Mouse (Mus musculus): ENCODE data around the gene Gja1.

Gja1 gene

GRCm38 (mm10) chr10:56415894-56416570 is 38.9 kb downstream of the Gja1 start:
- no peak for DNase-seq (ENCODE audit: inconsistent age in 2 of 2, low spot score in 1 of 2)

- DNase-seq (ENCODE audit: inconsistent age in 2 of 2, low spot score in 1 of 2), result no peak
Measured at GRCm38 (mm10) chr10:56422518-56422917, 45.4 kb downstream of the Gja1 start.

GRCm38 (mm10) chr10:56425016-56425798 is 48.1 kb downstream of the Gja1 start:
- peak in 1 of 2 experiments; percentile 32 for DNase-seq (ENCODE audit: inconsistent age in 2 of 2, low spot score in 1 of 2)

GRCm38 (mm10) chr10:56426369-56426768 is 49.2 kb downstream of the Gja1 start:
- no peak for DNase-seq (ENCODE audit: inconsistent age in 2 of 2, low spot score in 1 of 2)

GRCm38 (mm10) chr10:56427382-56427781 is 50.3 kb downstream of the Gja1 start:
- no peak for DNase-seq (ENCODE audit: inconsistent age in 2 of 2, low spot score in 1 of 2)

GRCm38 (mm10) chr10:56427827-56428226 is 50.7 kb downstream of the Gja1 start:
- DNase-seq (ENCODE audit: inconsistent age in 2 of 2, low spot score in 1 of 2), result no peak

- DNase-seq (ENCODE audit: inconsistent age in 2 of 2, low spot score in 1 of 2), result no peak
Measured at GRCm38 (mm10) chr10:56429011-56429410, 51.9 kb downstream of the Gja1 start.

GRCm38 (mm10) chr10:56431600-56432389 is 54.7 kb downstream of the Gja1 start:
- peak in 1 of 2 experiments; percentile 47 for DNase-seq (ENCODE audit: inconsistent age in 2 of 2, low spot score in 1 of 2)

GRCm38 (mm10) chr10:56432390-56432709 is 55.2 kb downstream of the Gja1 start:
- no peak for DNase-seq (ENCODE audit: inconsistent age in 2 of 2, low spot score in 1 of 2)

- peak; percentile 37 to 87 for DNase-seq (ENCODE audit: inconsistent age in 2 of 2, low spot score in 1 of 2)
Measured at GRCm38 (mm10) chr10:56437290-56437689, 60.2 kb downstream of the Gja1 start.

GRCm38 (mm10) chr10:56439638-56440037 is 62.5 kb downstream of the Gja1 start:
- no peak for DNase-seq (ENCODE audit: inconsistent age in 2 of 2, low spot score in 1 of 2)

- no peak for DNase-seq (ENCODE audit: inconsistent age in 2 of 2, low spot score in 1 of 2)
Measured at GRCm38 (mm10) chr10:56444457-56444856, 67.3 kb downstream of the Gja1 start.

- no peak for DNase-seq (ENCODE audit: inconsistent age in 2 of 2, low spot score in 1 of 2)
Measured at GRCm38 (mm10) chr10:56449030-56449429, 71.9 kb downstream of the Gja1 start.

Measured in adrenal gland, adult (tissue).